Mouse (Mus musculus) embryo, embryonic 10 days (tissue): ENCODE data around the gene Fbxo47.
A peak's percentile ranks its signal among the peaks of the same experiment; 100 is the strongest.

Experiments used
- DNase-seq: peaks from one replicate; pipeline ENCODE4 v3.0.0-alpha.2; 2015; ENCODE audit warnings: low spot score

Fbxo47 gene

DNA sequence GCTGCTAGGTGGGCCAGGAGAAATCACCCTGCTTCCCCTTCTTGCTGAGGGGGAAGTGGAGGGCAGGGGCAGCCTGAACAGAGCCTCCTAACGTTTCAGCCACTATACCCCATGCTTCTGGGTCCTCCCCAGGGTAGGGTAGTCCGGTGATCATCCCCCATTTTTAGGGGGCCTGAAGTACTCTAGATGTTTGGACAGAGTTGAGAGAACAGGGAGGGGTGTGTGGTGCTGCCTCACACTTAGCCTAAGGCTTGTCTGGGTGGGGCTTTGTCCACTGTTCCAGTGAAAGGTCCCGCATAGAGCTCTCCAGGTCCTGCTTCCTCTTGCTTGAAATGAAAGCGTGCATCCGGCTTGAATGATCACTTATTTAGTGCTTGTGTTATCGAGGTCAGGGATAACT, 53.5 kb downstream of the Fbxo47 start:
- no peak for DNase-seq

DNA sequence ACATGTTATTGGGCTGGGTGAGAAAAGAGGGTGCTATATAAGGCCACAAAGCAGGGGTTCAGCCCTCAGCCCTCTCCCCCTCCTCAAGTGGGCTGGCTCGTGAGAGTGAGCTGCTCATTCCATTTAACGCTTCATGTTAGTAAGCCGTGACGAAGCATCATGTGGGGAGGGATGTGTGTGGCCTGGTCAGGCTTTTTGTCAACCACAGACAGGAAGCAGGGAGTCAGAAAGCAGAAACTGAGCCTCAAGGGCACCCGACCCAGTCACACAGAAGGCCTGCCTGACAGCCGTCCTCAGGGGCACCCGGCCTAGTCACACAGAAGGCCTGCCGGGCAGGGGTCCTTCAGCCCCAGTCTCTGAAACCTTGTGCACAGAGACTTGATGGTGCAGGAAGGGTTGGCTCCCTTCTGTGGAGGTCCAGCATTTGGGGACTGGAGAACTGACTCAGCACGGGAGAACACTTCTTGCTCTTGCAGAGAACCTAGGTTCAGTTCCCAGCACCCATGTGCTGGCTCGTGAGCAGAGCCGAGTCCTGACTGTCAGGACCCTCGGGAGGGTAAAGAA, 54.0 kb downstream of the Fbxo47 start:
- no peak for DNase-seq

- DNase-seq, result no peak
Observed at GRCm38 (mm10) chr11:97829365-97829764, 54.6 kb downstream of the Fbxo47 start.

DNA sequence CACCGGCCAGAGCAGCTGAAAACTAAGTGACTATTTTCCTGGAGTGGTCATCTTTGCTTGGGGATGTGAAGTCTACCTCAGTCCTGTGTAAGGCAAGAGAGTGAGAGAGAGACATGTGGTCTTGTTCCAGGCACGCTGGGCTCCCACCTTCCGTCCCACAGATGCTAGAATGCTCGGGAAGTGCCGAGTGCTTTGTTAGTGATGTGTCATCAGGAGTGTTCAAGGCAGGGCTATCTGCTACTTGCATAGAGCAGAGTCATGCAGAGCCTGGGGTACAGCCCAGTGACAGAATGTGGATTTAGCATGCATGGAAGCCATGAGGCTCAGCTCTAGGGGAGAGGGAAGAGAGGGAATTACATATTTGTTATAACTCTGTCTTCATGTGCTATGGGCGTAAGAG, 56.3 kb downstream of the Fbxo47 start:
- DNase-seq, result no peak

- DNase-seq, result no peak
Observed at GRCm38 (mm10) chr11:97826414-97826813, 57.5 kb downstream of the Fbxo47 start.

DNA sequence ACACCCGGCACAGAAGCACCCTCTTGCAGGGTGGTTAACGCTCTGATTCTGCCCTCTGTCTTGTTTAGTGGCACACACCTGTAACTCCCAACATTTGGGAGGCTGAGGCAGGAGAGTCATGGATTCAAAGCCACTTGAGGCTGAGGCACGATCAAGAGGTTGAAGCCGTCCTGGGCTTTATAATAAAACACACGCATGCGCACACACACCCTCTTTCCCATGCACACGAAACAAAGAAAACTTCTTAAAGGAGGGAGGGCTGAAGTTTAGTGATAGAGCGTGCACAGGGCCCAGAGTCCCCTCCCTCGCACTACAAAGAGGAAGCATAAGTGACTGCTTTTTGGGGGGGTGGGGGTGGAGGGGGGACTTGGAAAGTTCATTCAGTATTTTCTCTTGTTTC, 58.0 kb downstream of the Fbxo47 start:
- DNase-seq, result no peak

DNA sequence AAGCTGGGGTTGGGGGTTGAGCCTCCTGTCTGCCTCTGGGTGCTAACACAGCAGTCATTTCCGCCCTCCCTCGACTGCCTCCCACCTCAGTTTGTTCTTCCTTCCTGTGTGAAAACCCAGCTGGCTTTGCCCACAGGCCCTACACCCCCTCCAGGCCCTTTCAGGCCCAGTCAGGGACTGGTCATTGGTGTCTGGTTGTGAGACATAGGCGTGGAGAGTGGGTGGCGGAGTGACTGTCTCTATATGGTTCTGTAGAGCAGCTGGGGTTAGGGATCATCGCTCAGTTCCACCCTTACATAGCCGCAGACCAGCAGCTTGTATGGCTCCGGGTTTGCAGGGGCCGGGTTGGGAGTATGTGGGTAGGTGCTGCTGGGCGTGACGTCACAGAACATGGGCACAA, 58.7 kb downstream of the Fbxo47 start:
- DNase-seq, result no peak

GRCm38 (mm10) chr11:97824895-97825294, 59.1 kb downstream of the Fbxo47 start:
- no peak for DNase-seq

DNA sequence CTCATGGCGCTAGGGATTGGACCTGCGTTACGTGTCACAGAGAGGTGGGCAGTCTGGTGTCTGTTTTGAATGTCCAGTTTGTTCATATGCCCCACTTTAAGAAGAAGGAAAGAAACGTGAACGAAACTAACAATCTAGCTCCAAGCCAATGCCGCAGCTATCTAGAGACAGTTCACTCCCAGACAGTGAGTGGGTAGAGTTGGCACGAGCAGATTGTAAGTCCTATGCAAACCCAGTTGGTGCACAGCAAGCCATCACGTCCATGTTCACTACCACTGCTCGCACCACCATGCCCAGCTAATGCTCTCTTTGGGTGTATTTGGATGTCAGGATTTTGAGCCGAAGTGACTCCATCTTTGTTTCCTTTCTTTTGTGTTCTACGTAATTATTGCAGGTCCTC, 59.8 kb downstream of the Fbxo47 start:
- no peak for DNase-seq

DNA sequence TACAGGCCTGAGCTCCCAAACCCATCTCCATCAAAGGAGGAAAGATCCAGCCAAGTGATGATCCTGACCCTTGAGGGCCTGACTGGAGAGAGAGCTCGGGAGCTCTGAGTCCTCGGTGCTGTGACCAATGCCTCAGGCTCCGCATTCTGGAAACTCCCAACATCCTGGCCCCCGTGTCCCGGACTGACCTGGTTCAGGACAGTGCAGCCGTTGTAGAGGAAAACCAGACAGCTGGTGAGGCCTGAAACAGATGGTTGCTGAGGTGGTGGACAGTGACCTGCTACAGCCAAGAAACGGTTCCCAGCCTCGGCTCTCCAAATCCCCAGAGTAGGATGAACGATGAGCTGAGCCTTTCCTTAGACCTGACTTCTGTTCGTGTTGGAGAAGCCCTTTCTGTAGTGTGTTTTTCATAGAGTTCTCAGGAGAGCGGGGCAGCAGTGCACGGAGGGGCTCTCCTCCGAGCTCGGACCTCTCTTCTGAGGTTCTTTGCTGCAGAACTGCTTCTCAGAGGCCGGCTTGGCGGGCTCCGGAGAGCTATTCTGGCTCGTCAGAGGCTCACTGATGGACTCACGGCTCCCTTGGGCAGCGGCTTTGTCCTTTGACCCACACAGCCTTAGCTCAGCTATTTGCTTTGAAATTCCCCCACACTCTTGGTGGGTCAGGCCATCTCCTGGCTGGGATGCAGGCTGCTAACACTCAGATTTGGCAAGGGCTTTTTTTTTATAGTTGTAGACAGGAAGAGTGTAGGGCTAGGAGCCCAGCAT, 60.9 kb downstream of the Fbxo47 start:
- DNase-seq, result peak; percentile 36

DNA sequence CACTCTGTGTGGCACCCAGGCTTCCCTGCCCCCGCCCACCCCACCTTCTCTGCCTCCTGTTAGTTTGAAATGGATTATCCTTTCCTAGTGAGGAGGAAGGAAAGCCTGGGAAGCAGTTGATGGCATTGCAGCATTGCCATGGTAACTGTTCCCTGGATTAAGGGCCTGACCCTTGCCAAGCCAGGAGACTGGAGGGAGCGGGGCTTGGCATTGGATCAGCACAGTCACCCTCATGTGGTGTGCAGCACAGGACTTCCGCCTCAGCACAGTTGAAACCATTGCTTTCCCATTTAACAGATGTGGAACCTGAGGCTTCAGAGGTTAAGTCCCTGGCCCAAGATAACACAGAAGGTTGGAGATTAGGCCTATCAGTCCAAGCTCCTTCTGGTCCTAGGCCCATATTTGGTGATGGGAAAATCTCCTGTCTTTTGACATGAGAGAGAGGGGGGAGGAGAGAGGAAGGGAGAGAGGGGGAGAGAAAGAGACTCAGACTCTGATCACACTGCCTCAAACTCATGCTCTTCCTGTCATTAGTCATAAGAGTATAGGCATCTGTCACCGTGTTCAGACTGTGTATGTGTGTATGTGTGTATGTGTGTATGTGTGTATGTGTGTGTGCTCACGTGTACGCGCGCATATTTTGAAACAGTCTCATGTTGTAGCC, 62.4 kb downstream of the Fbxo47 start:
- no peak for DNase-seq

- no peak for DNase-seq
Observed at GRCm38 (mm10) chr11:97820840-97821239, 63.1 kb downstream of the Fbxo47 start.

- DNase-seq, result no peak
Observed at GRCm38 (mm10) chr11:97819923-97820322, 64.0 kb downstream of the Fbxo47 start.

DNA sequence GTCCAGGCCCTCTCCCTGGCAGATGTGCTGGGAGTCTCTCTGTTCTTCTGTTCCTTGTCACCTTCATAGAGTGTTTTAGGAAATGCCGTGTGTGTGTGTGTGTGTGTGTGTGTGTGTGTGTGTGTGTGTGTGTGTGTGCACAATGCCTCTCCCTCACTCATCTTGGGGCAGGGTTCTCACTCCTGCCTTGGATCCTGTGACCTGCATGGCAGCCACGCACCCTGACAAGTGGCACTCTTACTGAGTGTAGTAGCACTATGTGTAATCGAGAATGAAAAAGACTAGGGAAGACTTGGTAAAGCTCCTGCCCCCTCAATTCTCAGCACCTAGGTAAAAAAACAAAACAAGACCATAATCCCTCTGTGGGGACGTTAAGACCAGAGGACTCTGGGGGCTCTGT, 64.9 kb downstream of the Fbxo47 start:
- no peak for DNase-seq

DNA sequence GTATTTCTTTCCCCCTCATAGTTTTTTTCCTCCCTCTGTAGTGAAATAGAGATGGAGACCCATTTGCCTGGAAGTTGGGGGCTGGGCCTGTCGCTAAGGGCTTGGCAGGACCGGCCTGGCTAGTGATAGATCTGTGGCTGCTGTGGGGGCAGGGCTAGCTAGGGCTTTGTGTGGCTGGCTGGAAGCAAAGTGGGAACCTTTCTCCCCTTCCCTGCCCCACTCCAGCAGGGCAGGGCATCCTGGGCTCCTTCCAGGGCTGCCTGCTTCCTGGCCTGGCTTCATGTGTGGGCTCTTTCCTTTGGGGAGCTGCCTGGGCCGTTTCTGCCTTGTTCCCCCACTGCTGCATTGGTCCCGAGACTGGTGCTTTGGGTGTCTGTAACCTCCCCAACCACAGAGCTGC, 65.4 kb downstream of the Fbxo47 start:
- DNase-seq, result peak; percentile 90

- peak; percentile 32 for DNase-seq
Observed at GRCm38 (mm10) chr11:97818003-97818402, 66.0 kb downstream of the Fbxo47 start.

GRCm38 (mm10) chr11:97817379-97817778, 66.6 kb downstream of the Fbxo47 start:
- peak; percentile 55 for DNase-seq

- DNase-seq, result peak; percentile 75
Observed at GRCm38 (mm10) chr11:97816916-97817315, 67.0 kb downstream of the Fbxo47 start.

GRCm38 (mm10) chr11:97816176-97816575, 67.8 kb downstream of the Fbxo47 start:
- no peak for DNase-seq

DNA sequence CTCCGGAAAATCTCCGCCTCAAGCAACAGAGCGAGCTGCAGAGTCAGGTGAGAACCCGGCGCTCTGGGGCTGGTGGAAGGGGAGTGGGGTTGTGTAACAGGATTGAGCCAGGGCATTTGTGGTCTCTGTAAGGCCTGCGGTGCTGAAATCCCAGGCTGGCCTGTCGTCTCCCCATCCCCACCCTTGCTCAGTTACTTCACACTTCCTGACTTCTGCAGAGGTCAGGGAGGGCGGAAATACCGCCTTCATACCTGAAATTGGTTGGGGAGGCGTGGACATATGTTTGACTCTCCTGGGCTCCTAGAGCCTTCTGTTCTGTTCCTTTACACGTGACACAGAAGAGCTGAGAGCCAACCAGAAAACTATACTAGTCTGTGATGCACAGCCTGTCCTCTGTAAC, 68.2 kb downstream of the Fbxo47 start:
- DNase-seq, result no peak

DNA sequence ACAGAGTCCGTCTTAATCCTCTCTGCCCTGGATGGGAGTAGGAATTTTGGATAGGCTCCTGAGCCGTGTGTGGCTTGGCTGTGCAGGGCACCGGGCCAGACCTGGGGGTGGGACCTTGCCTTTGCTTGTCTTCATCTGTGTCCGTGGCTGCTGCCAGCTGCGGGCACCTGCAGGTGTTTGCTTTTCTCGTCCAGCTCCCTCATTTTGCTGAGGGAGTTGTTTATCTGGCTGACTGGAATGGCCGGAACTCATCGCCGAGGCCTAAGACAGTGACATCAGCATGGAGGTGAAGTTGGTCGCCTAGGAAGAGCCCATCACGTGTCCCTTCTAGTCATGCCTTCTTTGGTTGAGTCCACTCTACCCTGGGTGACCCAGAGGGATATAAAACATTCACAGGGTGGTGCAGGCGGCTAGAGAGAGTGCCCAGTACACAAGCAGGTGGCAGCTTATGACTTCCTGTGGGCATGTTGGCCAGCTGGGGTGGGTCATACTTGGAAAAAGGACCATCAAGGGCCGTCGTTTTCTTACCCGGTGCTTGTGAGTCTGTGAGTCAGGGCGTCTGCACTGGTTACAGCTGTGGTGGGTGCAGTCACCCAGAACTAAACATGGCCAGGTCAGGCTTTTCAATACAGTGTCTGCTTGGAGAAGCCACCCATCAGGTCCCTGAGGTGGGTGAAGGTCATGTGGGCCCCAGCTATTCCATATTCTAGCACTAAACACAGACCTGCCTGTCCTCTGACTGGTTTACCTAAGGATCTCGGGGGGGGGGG, 70.0 kb downstream of the Fbxo47 start:
- DNase-seq, result no peak

DNA sequence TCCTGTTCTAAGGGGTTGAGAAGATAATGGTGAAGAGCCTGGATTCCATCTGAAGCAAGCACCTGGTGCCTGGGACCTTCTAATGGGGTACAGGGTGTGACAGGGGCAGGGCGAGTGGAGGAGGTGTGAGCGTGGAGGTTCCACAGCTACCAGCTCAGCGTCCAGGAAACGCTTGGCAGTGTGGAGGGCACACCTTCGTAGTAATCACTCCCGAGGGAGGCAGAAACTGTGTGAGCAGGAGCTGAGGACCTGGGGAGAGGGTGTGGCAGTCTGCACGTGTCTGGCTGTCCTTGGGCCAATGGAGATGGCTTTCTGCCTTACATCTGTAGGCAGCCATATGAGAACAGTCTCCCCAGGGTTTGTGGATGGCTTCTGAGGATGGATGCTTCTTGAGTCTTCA, 70.9 kb downstream of the Fbxo47 start:
- DNase-seq, result no peak

DNA sequence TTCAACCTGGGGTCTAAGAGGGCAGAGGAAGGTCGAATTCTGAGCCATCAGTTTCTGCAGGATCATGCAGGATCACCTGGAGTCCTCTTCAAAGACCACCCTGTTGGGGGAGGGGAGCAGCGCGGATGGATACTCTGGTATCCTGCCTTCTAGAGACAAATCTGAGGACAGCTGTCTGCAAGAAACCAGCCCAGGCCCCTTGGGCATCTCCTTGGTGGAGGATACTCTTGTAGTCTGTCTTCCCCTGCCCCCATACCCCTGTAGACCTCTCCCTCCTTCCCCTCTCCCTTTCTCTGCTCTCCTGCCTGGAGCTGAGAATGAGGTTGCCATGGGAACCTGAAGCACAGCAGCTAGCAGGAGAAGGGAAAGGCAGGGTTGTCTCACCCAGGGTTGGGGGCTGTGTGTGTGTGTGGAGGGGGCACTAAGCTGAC, 71.4 kb downstream of the Fbxo47 start:
- peak; percentile 82 for DNase-seq
